Mouse (Mus musculus) left cerebral cortex, postnatal 25 days (tissue): ENCODE results near the gene Hcn2. TPM values are rescaled to one million over a fixed set of nuclear protein-coding genes. Genes with fewer than 3 reads are reported as not detected.

Experiments used
- DNase-seq, 2 experiments: peaks; one replicate each; pipeline ENCODE4 v3.0.0; 2022; ENCODE audit warnings: low spot score in 2 of 2, mixed read lengths in 1 of 2
- intact Hi-C: fragments of 180-260 bp; cut with DNase I; formaldehyde crosslinking; loops from one replicate; pipeline ENCODE4 v1.15.1; 2025
- total RNA-seq, 2 experiments: library from RNA; stranded (reverse); gene quantifications; 2 replicates each; pipeline ENCODE4 v1.2.3; 2021

Hcn2 gene
- total RNA-seq, 2 experiments from 2014 or later = 111 to 123 TPM

- DNase-seq = no peak
- intact Hi-C loops = no loop called here
Measured at GRCm38 (mm10) chr10:79760603-79761143, 44.2 kb downstream of the Hcn2 start.

- no peak for DNase-seq
- intact Hi-C loops = no loop called here
Measured at GRCm38 (mm10) chr10:79762875-79763274, 46.4 kb downstream of the Hcn2 start.

GRCm38 (mm10) chr10:79764234-79764633 is 47.8 kb downstream of the Hcn2 start:
- intact Hi-C loops = no loop called here
- no peak for DNase-seq

GRCm38 (mm10) chr10:79765228-79765745 is 48.9 kb downstream of the Hcn2 start:
- intact Hi-C loops = no loop called here
- DNase-seq = no peak

GRCm38 (mm10) chr10:79766001-79766507 is 49.6 kb downstream of the Hcn2 start:
- no peak for DNase-seq
- intact Hi-C loops = no loop called here

- DNase-seq = peak; percentile 98 to 99
- intact Hi-C loops = loop anchor here (1.0 kb wide), 2 partner anchors 14 to 62 kb away; partner anchors contain the start of gene Bsg
Measured at GRCm38 (mm10) chr10:79766508-79767325, 50.3 kb downstream of the Hcn2 start, which contains the start of gene Rnf126. Gene Rnf126 (minus strand): TSS chr10:79766952.

GRCm38 (mm10) chr10:79767372-79768244 is 51.2 kb downstream of the Hcn2 start:
- intact Hi-C loops = loop anchor here (1.0 kb wide), 2 partner anchors 13 to 63 kb away; partner anchors contain the start of gene Bsg
- DNase-seq = peak; percentile 96 to 99

- intact Hi-C loops = no loop called here
- peak; percentile 64 to 75 for DNase-seq
Measured at GRCm38 (mm10) chr10:79768400-79768799, 52.0 kb downstream of the Hcn2 start.

- intact Hi-C loops = no loop called here
- DNase-seq = no peak
Measured at GRCm38 (mm10) chr10:79769329-79769728, 52.9 kb downstream of the Hcn2 start.

- DNase-seq = no peak
- intact Hi-C loops = no loop called here
Measured at GRCm38 (mm10) chr10:79772320-79772719, 55.9 kb downstream of the Hcn2 start.

- intact Hi-C loops = no loop called here
- no peak for DNase-seq
Measured at GRCm38 (mm10) chr10:79773208-79773607, 56.8 kb downstream of the Hcn2 start.

GRCm38 (mm10) chr10:79774486-79775279 is 58.2 kb downstream of the Hcn2 start:
- DNase-seq = no peak
- intact Hi-C loops = no loop called here

GRCm38 (mm10) chr10:79777103-79777531 is 60.7 kb downstream of the Hcn2 start, which contains the start of gene Fstl3:
Gene Fstl3 (plus strand): TSS chr10:79777272.
- DNase-seq = no peak
- intact Hi-C loops = no loop called here

GRCm38 (mm10) chr10:79778006-79778405 is 61.6 kb downstream of the Hcn2 start:
- DNase-seq = no peak
- intact Hi-C loops = no loop called here

GRCm38 (mm10) chr10:79779193-79779592 is 62.8 kb downstream of the Hcn2 start:
- DNase-seq = no peak
- intact Hi-C loops = no loop called here

GRCm38 (mm10) chr10:79779784-79780663 is 63.6 kb downstream of the Hcn2 start:
- intact Hi-C loops = loop anchor here (1.0 kb wide), 1 partner anchor 13 kb away; no protein-coding TSS in a partner anchor
- peak; percentile 95 to 98 for DNase-seq

GRCm38 (mm10) chr10:79780664-79781015 is 64.2 kb downstream of the Hcn2 start:
- intact Hi-C loops = loop anchor here (1.0 kb wide), 1 partner anchor 13 kb away; no protein-coding TSS in a partner anchor
- DNase-seq = peak in 1 of 2 experiments; percentile 85

- intact Hi-C loops = no loop called here
- DNase-seq = no peak
Measured at GRCm38 (mm10) chr10:79781139-79781538, 64.7 kb downstream of the Hcn2 start.
